Mouse (Mus musculus) forelimb bud, embryonic 11.5 days (tissue): ENCODE data around the gene Ccna1.
A peak's percentile ranks its signal among the peaks of the same experiment; 100 is the strongest.

Source experiments
- DNase-seq: peaks from one replicate; pipeline ENCODE4 v3.0.0-alpha.2; 2012; ENCODE audit warnings: low read depth, low spot score

The Ccna1 gene

GRCm38 (mm10) chr3:55065738-55066665 is 10.7 kb upstream of the Ccna1 start:
- DNase-seq: no peak

- DNase-seq: peak; percentile 81
Observed at GRCm38 (mm10) chr3:55064396-55064795, 9.1 kb upstream of the Ccna1 start.

GRCm38 (mm10) chr3:55062653-55063052 is 7.4 kb upstream of the Ccna1 start:
- DNase-seq: no peak

- DNase-seq: no peak
Observed at GRCm38 (mm10) chr3:55056376-55056775, 1.1 kb upstream of the Ccna1 start.

- DNase-seq: no peak
Observed at GRCm38 (mm10) chr3:55055747-55056120, 433 bp upstream of the Ccna1 start.

- DNase-seq: no peak
Observed at GRCm38 (mm10) chr3:55054231-55054630, 1.1 kb downstream of the Ccna1 start.

- no peak for DNase-seq
Observed at GRCm38 (mm10) chr3:55044601-55045370, 10.5 kb downstream of the Ccna1 start.

- DNase-seq: no peak
Observed at GRCm38 (mm10) chr3:55037608-55038007, 17.7 kb downstream of the Ccna1 start.

GRCm38 (mm10) chr3:55027271-55027840 is 27.9 kb downstream of the Ccna1 start:
- no peak for DNase-seq

- no peak for DNase-seq
Observed at GRCm38 (mm10) chr3:55025502-55025901, 29.8 kb downstream of the Ccna1 start.

GRCm38 (mm10) chr3:55023347-55023746 is 32.0 kb downstream of the Ccna1 start:
- DNase-seq: no peak

- no peak for DNase-seq
Observed at GRCm38 (mm10) chr3:55022247-55022646, 33.1 kb downstream of the Ccna1 start.

GRCm38 (mm10) chr3:55012536-55012935 is 42.8 kb downstream of the Ccna1 start:
- peak; percentile 45 for DNase-seq

GRCm38 (mm10) chr3:55011681-55012080 is 43.6 kb downstream of the Ccna1 start:
- peak; percentile 59 for DNase-seq

GRCm38 (mm10) chr3:55008965-55009741 is 46.1 kb downstream of the Ccna1 start:
- no peak for DNase-seq

- no peak for DNase-seq
Observed at GRCm38 (mm10) chr3:55004036-55004435, 51.3 kb downstream of the Ccna1 start.

- DNase-seq: no peak
Observed at GRCm38 (mm10) chr3:55001677-55002076, 53.6 kb downstream of the Ccna1 start.
